Mouse (Mus musculus) c-Kit-positive CD71-negative TER-119-negative erythroid progenitor cells, embryonic 14.5 days (primary cell): ENCODE results near the gene A030003K21Rik.
A peak's percentile ranks its signal among the peaks of the same experiment; 100 is the strongest.
"Not testable (repeated sequence)": the region's sequence is repeated elsewhere in the genome, so short reads cannot be mapped to it uniquely, and the experiment has no call there.

Experiments
- DNase-seq: peaks from one replicate; pipeline ENCODE4 v3.0.0-alpha.2; 2013; ENCODE audit warnings: low read depth

The A030003K21Rik gene

DNA sequence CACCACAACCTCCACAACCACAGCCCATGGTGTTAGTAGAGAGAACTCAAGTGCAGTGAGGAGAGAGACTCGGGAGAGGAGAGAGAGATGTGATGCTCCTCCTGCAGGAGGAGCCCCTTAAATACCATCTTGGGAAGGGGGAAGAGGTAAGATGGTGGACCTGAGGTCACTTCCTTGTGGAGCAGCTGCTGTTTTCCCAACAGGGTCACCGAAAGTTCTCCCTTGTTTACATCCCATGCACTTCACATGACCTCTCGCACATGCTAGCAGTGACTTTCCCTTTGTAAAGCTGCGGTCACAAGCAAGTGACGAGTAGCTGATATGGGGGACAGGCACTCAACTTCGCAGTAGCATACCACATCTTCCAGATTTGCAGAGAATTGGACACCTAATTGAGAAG lies at the start of gene A030003K21Rik:
TSS of gene A030003K21Rik (minus strand) at position 94 of the 400 bp plus-strand sequence.
- DNase-seq, result not testable (repeated sequence)

DNA sequence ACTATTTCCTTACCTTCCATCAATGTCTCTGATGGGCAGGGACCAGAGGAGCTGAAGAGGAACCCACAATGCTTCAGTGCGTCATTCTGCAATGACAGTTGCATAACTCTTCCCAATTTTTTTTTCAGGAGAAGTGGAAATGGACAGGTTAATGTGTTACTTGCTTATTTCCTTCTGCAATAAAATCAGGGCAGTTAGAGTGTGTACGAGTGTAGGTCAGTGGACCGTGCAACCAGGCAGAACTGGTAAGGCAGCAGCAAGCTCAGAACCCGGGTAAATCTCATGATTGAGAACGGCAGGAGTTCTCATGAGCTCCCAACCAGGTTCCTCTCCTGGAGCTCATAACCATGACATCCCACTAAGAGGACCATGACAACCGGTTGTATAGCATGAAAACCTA lies 48.9 kb upstream of the A030003K21Rik start:
- DNase-seq, result no peak

DNA sequence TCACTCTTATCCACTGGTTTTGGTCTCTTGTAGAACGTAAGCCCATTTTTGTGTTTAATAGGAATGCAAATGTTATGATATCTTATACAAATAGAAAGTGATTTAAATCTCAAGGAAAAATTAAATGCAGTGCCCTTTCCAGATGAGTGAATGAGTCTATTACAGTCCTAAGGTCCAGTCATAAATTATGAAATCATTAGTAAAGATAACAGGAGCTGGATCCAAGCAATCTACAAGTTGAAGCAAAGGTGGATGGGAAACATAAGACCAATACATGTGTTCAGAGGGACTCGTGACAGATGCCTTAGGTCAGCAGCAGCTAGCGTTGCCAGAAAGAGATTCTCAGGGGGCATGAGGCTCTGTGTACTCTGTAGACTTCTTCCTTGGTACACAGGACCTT lies 48.4 kb upstream of the A030003K21Rik start:
- no peak for DNase-seq

DNA sequence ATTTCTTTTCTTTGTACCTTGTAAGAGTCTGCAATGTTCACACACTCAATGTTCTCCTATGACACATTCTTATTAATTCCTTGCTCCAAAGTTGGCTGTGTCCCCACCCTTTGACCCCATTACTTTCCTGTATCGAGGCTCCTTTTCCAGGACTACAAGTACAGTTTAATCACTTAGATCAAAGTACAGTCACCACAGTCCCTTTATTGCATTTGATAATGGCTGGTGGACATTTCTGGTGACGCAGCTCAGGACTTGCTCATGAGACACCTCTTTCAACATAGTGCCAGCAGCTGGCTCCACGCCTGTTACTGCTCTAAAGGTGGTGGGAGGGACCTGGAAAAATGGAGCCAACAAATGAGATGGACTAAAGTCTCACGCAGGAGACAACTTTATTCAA lies 47.9 kb upstream of the A030003K21Rik start:
- DNase-seq, result no peak

DNA sequence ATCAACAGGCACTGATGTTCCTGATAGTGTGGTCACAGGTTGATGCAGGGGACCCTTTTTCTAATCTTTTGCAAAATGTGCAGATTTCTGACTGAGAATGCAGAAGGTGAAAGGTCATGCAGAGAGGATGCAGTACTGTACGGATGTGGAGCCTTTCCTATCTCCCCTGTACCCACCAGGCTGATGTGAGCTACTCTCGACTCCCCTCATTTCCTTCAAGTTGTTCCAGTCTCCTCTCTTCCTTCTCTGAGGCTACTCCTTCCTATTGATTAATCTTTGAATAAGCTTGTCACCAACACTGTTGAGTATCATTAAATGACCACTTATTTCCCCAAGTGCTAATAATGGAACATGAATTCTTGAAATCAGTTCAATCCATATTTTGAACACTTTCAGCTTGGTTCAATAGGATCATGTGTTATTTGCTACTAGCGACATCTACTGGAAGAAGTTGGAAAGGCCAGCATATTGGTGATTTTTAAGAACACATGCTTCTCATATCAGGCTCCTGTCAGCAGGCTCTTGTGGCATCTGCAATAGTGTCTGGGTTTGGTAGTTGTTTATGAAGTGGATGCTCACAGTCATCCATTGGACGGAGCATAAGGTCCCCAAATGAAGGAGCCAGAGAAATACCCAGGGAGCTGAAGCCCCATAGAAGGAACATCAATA lies 44.5 kb upstream of the A030003K21Rik start:
- DNase-seq, result peak; percentile 41

DNA sequence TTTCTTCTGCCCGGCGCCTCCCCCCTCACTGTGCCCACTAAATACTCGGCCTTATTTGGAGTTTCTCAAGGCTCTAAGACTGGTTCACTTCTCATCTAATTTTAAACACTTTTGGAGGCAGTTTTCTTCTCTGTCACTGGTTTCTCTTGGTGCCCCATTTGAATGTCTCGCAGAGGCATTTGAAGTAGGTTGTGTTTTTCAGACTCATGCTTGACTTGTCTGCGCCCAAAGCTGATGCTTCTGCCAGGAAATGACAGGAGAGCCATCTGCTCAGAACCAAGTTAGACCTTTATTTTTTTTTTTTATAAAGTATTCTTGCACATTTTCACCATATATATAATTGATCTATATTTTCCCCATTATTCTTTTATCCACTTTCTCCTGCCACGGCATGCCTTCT lies 43.5 kb upstream of the A030003K21Rik start:
- DNase-seq, result no peak

DNA sequence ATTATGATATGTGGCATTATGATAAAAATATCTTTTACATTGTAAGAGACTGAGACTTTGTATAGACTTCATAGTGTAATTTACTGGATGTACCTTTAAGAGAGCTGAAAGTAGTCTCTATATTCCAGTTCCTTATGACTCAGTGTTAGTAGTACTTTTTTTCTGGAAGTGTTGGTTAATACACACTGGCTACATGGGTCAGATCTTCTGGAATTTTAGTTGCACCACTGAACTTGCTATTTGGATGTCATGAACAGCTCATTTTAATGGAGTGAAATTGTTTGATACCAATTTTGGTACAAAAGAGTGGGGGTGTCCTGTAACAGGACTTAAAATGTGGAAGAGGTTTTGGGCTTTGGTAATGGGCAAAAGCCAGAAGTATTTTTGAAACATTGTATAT lies 34.7 kb upstream of the A030003K21Rik start:
- no peak for DNase-seq

DNA sequence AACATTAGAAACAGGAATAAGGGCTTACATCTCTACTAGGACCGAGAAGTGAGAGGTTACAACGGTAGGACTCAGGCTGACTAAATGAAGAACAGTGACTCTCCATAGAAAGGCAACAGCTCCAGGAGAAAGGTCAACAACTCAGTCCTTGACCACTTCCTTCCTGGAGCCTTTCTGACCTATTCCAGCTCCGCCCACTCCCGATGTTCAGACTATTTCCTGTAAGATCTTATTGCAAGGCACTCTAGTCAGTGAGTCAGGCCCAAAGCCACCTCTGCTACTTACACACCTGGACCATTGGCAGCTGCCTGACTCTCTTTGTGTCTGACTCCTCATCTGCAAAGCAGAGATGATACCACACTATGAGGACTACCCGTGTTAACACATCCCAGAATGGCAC lies 32.6 kb upstream of the A030003K21Rik start:
- no peak for DNase-seq

DNA sequence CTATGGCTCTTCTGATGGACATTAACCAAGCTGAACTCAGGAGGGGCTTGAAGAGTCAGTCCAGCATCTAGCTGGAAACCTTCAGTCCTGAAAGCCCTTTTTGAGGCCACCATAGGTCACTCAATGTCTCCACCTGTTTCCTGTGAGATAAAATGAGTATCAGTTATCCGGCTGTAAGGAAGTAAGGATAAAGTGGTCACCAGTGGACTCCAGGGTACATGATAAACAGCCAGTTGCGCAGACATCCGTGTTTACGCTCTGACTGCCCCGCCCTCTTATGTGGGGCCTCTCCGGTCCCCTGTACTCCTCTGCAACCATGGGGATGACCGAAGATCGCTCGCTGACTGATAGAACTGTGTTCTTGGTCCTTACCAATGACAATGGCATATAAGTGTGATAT lies 31.2 kb upstream of the A030003K21Rik start:
- DNase-seq, result no peak

DNA sequence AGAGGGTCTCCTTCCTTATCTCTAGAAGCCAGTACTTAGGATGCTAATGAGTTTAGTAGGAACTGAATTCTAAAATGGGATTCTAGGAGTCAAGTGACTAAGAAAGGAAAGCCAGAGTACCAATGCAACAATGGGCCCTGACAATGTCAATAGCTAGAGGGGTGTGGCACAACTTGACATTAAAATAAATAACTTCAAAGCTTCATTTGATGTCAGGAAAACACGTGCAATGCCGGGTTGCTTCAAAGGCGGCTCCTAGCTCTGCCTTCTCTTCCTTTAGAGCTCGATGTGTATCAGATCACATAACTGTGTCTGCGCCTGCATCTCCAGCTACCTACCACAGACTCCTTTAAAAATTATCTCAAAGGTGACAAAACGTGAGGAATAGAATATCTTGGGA lies 30.7 kb upstream of the A030003K21Rik start:
- no peak for DNase-seq

DNA sequence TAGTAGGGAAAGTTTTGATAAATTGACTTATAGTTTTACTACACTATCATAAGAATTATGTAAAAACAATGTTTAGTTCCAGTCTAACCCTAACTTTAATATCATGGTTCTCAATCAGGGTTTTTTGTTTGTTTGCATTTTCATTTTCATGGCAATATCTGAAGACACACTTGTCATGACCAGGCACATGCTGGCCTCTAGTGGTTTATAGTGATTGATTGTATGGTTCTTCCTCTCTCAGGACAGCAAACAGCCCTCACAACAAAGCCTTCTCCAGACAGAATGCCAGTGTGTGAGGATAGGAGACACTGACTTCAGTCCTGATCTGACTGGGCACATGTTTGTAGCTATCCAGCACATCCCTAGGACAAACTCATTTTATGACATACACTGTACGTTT lies 30.1 kb upstream of the A030003K21Rik start:
- no peak for DNase-seq

DNA sequence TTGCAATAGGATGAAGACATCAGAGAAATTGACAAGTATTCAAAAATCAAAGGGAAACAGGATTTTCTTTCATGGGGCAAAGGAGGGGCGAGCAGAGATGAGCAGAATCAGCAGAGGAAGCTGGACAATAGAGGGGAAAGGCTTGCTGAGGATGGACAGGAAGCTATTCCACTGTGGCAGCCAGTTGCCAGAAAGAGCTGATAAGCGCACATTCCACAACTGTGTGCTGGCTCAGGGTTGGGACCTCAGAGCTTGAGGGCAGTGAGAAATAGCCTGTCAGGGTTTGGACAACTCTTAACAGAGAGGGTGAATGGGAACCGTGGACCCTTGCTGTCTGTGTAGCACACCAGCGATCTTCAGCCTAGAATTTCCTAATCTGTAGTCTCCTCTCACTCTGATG lies 28.9 kb upstream of the A030003K21Rik start:
- DNase-seq, result no peak

DNA sequence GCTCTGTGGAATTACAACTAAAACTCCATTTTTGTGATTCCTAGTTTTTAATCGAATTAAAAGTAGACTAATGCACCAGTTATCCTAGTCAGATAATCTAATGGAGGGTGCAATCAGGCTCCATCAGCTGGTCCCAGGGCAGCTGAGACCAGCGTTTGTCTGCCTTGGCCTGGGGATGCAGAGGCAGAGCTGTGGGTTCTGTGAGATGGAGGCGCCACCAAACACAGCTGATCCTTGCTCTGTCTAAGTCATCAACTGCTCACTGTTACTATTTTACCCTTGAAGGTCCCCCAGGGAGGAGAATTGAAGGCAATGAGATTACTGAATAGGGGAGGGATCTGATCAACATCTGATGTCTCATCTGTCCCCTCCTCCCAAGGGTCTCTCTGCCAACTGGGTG lies 23.2 kb upstream of the A030003K21Rik start:
- DNase-seq, result no peak

DNA sequence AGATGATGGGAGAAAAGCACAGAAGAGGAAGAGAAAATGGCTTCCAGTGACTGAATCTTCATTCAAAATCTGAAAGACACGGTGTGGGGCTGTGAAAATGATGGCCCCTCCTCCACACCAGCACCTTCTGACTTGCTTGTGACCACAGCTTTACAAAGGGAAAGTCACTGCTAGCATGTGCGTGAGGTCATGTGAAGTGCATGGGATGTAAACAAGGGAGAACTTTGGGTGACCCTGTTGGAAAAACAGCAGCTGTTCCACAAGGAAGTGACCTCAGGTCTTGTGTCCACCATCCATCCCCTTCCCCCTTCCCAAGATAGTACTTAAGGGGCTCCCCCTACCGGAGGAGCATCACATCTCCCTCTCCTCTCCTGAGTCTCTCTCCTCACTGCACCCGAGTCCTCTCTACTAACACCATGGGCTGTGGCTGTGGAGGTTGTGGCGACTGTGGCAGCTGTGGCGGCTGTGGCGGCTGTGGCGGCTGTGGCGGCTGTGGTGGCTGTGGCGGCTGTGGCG lies 16.7 kb upstream of the A030003K21Rik start, which contains the start of gene Gm47955:
TSS of gene Gm47955 (plus strand) at position 417 of the 516 bp plus-strand sequence.
- no peak for DNase-seq

DNA sequence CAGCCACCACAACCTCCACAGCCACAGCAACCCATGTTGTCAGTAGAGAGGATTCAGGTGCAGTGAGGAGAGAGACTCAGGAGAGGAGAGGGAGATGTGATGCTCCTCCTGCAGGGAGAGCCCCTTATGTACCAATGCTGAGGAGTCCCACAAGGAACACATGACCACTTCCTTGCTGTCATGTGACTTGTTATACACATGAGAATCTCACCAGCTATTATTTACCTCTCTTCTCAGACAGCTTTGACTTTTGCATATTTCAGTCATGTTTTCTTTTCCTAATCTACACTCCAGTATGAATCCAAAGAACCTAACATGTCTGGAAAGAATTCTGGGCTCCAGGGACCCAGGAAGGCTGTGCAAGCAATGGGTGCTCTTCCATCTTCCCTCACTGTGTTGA lies 12.7 kb upstream of the A030003K21Rik start, which contains the start of gene Gm7544:
TSS of gene Gm7544 (minus strand) at position 101 of the 400 bp plus-strand sequence.
- DNase-seq, result not testable (repeated sequence)

DNA sequence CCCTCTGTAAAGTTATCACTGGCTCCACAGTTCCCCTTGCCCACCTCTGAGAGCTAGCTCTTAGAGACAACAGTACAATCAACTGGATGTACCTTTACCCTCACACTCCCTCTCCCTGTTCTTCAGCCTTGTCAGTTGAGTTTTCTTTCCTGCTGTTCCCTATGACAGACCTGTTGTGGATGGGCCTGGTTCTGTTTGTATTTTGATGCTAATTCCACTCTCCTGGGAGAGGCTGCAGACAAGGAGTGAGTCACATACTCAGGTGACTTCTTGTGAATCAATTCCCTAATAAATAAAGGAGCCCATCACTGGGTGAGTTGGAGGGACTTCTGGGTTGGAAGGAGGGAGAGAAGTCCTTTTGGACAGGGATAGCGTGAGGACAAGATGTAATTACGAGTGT lies 5.4 kb upstream of the A030003K21Rik start:
- DNase-seq, result no peak

DNA sequence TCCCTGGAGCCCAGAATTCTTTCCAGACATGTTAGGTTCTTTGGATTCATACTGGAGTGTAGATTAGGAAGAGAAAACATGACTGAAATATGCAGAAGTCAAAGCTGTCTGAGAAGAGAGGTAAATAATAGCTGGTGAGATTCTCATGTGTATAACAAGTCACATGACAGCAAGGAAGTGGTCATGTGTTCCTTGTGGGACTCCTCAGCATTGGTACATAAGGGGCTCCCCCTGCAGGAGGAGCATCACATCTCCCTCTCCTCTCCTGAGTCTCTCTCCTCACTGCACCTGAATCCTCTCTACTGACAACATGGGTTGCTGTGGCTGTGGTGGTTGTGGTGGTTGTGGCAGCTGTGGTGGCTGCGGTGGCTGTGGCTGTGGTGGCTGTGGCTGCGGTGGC lies 2.8 kb upstream of the A030003K21Rik start:
- not testable (repeated sequence) for DNase-seq

DNA sequence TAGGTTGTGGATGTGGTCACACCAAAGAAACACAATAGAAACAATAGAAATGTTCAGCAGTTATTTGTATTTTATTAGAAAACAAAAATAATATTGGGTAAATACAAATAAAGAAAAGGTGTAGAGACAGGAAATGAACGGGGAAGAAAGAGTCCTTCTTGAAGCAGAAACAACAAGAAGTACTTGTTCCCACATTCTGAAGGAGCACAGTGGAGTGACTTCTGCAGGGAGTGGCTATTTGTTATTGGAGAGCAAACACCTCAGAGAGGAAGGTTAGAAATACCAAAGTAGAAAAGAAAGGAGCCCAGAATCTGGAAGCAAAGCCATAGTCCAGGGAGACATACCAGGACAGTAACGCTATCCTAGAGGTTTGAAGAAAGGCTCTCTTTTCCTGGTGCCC lies 683 bp downstream of the A030003K21Rik start:
- DNase-seq, result not testable (repeated sequence)

DNA sequence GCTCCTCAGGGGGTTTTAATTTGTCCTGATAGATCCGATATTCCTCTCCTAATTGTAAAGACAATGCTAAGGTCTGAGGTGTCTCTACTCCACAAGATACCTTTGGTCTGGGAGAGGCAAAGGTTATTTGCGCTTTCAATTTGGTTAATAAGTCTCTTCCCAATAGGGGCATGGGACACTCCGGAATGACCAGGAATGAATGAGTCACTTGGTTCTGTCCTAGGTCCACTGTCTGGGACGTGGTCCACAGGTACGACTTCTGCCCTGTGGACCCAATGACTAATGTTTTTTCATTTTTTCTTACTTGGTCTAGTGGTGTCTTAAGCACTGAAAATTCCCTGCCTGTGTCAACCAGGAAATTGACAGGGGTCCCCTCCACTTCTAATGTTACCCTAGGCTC lies 4.5 kb downstream of the A030003K21Rik start:
- DNase-seq, result no peak

DNA sequence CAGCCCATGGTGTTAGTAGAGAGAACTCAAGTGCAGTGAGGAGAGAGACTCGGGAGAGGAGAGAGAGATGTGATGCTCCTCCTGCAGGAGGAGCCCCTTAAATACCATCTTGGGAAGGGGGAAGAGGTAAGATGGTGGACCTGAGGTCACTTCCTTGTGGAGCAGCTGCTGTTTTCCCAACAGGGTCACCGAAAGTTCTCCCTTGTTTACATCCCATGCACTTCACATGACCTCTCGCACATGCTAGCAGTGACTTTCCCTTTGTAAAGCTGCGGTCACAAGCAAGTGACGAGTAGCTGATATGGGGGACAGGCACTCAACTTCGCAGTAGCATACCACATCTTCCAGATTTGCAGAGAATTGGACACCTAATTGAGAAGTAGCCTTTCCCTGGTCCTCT lies 11.9 kb downstream of the A030003K21Rik start, which contains the start of gene Gm6217:
TSS of gene Gm6217 (minus strand) at position 74 of the 400 bp plus-strand sequence.
- DNase-seq, result not testable (repeated sequence)

DNA sequence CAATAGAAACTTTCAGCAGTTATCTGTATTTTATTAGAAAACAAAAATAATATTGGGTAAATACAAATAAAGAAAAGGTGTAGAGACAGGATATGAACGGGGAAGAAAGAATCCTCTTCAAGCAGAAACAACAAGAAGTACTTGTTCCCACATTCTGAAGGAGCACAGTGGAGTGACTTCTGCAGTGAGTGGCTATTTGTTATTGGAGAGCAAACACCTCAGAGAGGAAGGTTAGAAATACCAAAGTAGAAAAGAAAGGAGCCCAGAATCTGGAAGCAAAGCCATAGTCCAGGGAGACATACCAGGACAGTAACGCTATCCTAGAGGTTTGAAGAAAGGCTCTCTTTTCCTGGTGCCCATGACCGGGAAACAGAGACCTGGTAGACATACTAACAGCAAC lies 12.6 kb downstream of the A030003K21Rik start:
- not testable (repeated sequence) for DNase-seq

DNA sequence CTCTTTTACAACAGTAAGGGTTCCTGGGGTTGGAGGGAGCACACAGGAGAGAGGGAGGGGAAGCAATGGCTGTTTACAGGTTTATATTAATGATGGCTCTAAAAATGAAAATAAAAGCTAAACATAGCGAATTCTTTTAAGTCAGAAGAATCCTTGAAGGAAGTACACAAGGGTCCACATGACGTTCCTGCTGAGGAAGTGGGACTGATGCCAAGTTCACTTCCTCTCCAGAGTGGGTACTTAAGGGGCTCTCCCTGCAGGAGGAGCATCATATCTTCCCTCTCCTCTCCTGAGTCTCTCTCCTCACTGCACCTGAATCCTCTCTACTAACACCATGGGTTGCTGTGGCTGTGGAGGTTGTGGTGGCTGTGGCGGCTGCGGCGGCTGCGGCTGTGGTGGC lies 18.5 kb downstream of the A030003K21Rik start, which contains the start of gene A030014E15Rik:
TSS of gene A030014E15Rik (plus strand) at position 268 of the 400 bp plus-strand sequence.
- DNase-seq, result no peak

DNA sequence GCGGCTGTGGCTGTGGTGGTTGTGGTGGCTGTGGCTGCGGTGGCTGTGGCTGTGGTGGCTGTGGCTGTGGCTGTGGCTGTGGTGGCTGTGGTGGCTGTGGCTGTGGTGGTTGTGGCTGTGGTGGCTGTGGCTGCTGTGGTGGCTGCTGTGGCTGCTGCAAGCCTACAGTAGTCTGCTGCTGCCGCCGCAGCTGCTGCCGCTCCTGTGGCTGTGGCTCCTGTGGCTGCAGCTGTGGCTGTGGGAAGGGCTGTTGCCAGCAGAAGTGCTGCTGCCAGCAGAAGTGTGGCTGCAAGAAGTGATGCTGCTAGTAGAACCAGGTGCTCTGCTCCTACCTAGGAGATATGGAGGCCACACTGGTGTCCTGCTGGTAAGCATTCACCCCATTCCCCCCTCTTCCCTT lies 29.8 kb downstream of the A030003K21Rik start:
- not testable (repeated sequence) for DNase-seq

DNA sequence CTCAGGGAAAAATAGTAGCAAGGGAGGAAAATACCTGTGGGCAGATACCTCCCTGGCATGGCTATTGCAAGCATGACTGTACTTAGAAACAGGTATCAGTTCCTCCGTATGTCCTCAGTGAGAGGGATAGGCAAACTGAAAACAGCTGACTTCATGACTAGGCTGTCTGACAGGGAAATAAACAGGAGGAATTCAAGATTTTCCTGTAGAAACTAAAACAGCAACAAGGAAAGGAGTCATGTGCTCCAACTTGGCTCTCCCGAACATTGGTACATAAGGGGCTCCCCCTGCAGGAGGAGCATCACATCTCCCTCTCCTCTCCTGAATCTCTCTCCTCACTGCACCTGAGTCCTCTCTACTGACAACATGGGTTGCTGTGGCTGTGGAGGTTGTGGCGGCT lies 30.2 kb downstream of the A030003K21Rik start, which contains the start of gene A030005L19Rik:
TSS of gene A030005L19Rik (plus strand) at position 301 of the 400 bp plus-strand sequence.
- no peak for DNase-seq
